Mouse (Mus musculus) lung, adult 2 months (tissue): Measurements from ENCODE around the gene Orm2.

Experiments used
- CTCF ChIP-seq: fragments of 200-500 bp; IDR thresholded peaks from 2 replicates; pipeline ENCODE4 v1.5.1; 2011; ENCODE audit warnings: mild to moderate bottlenecking, low read length, control low read depth; ENCODE audit not compliant: insufficient read depth
- POLR2A ChIP-seq: fragments of 200-500 bp; IDR thresholded peaks from 2 replicates; pipeline ENCODE4 v1.6.1; 2011; ENCODE audit warnings: low read depth, mild to moderate bottlenecking, control low read depth, low read length, borderline replicate concordance; ENCODE audit errors: extremely low read depth

- TF ChIP-seq POLR2A (no peak), CTCF (no peak)
Observed at GRCm38 (mm10) chr4:63391322-63391721, 29.1 kb downstream of the Orm2 start.
